In genomic region chr2:32689420-32689819, GRCm38 (mm10) we compare ENCODE assay signal across 7 mouse cellular contexts. TPM values are rescaled to one million over a fixed set of nuclear protein-coding genes. Genes with fewer than 3 reads are reported as not detected.
DNase-seq lines count a peak whose midpoint lies in the region; TF ChIP-seq lines count a peak whose summit lies in the region.

No protein-coding gene starts in this region.

- DNase-seq in adrenal gland, adult 18-20 months (ENCODE audit: low spot score in 2 of 2): peak; percentile 89 to 90
- DNase-seq in embryo, embryonic 10 days (ENCODE audit: low spot score): peak; percentile 92
- DNase-seq in heart, adult 9 months (ENCODE audit: low spot score in 2 of 2): peak; percentile 76 to 84
- DNase-seq in layer of hippocampus, adult 8-10 months (ENCODE audit: low spot score in 2 of 2): peak; percentile 82 to 90
- peak; percentile 97 for DNase-seq in lung, postnatal 36 days
- DNase-seq in skeletal muscle tissue, adult 2 months (ENCODE audit: low read depth, low spot score): peak; percentile 89

- peak; percentile 98 for TF ChIP-seq CTCF in E14TG2a.4 (conservative IDR thresholded peaks at IDR 0.05; ENCODE audit: low read length)

- H3K9me3 ChIP-seq in E14TG2a.4 (ENCODE audit: low read length): no peaks in the 10 kb centered on the region

- peaks cover 76% of the 10 kb centered on the region for H3K36me3 ChIP-seq in E14TG2a.4 (ENCODE audit: insufficient read depth, low read length)

- H3K4me3 ChIP-seq in E14TG2a.4 (replicated peaks; ENCODE audit: low read length): no peak overlapping the region

- H3K27me3 ChIP-seq in E14TG2a.4 (ENCODE audit: insufficient read depth, low read length): no peaks in the 10 kb centered on the region

- peaks cover 85% of the 10 kb centered on the region for H3K4me1 ChIP-seq in E14TG2a.4 (replicated peaks; ENCODE audit: low read depth, low read length)

RNA-seq across cellular contexts. Expression of gene Fpgs, which starts 14.5 kb away (rescaled TPM):
- 10 to 100 TPM in 1 of 2 experiments, 1 to 10 TPM in 1; 8.2 to 10.3 TPM for total RNA-seq in adrenal gland, adult 18-20 months (2021)
- 10 to 100 TPM in 3 of 4 experiments, 1 to 10 TPM in 1; 7.6 to 17.7 (median 11.4) TPM for total RNA-seq in layer of hippocampus, adult 8-10 months (2022)

RNA-seq across cellular contexts. Expression of gene Cdk9, which starts 23.5 kb away (rescaled TPM):
- total RNA-seq in adrenal gland, adult 18-20 months (2021): 10 to 100 TPM; 73.2 to 87.4 TPM
- total RNA-seq in layer of hippocampus, adult 8-10 months (2022): 100 to 1,000 TPM; 102 to 129 (median 111) TPM

RNA-seq across cellular contexts. Expression of gene Sh2d3c, which starts 31.4 kb away (rescaled TPM):
- total RNA-seq in adrenal gland, adult 18-20 months (2021): 10 to 100 TPM; 11.6 to 14.9 TPM
- total RNA-seq in layer of hippocampus, adult 8-10 months (2022): 10 to 100 TPM; 18.5 to 23.8 (median 21.0) TPM

RNA-seq across cellular contexts. Expression of gene Eng, which starts 43.0 kb away (rescaled TPM):
- total RNA-seq in adrenal gland, adult 18-20 months (2021): 10 to 100 TPM; 77.1 to 81.3 TPM
- 10 to 100 TPM; 18.2 to 24.8 (median 18.7) TPM for total RNA-seq in layer of hippocampus, adult 8-10 months (2022)

RNA-seq across cellular contexts. Expression of gene 6330409D20Rik, which starts 51.4 kb away (rescaled TPM):
- total RNA-seq in adrenal gland, adult 18-20 months (2021): not detected
- total RNA-seq in layer of hippocampus, adult 8-10 months (2022): 1 to 10 TPM in 3 of 4 experiments, under 1 TPM in 1; 0.92 to 2.1 (median 1.5) TPM
